Mouse (Mus musculus) heart, adult 2 months (tissue): ENCODE results near the gene Acvr1b. TPM values are rescaled to one million over a fixed set of nuclear protein-coding genes. Genes with fewer than 3 reads are reported as not detected.

ENCODE experiments used
- DNase-seq, 2 experiments: peaks; one replicate each; pipeline ENCODE4 v3.0.0; 2021
- H3K27ac ChIP-seq: fragments of 200-600 bp; 2 replicates; pipeline ENCODE4 v1.8.1; 2022
- H3K27me3 ChIP-seq: fragments of 200-500 bp; 2 replicates; pipeline ENCODE4 v1.6.1; 2012; ENCODE audit warnings: mild to moderate bottlenecking, low read length, inconsistent platforms, mixed read lengths; ENCODE audit not compliant: control insufficient read depth, insufficient read depth
- H3K36me3 ChIP-seq: fragments of 200-500 bp; 2 replicates; pipeline ENCODE4 v1.6.1; 2012; ENCODE audit warnings: low read length, inconsistent platforms; ENCODE audit not compliant: control insufficient read depth, insufficient read depth
- H3K4me1 ChIP-seq: fragments of 200-500 bp; 2 replicates; pipeline ENCODE4 v1.6.1; 2011; ENCODE audit warnings: low read length; ENCODE audit not compliant: control insufficient read depth, insufficient read depth
- H3K4me3 ChIP-seq: fragments of 200-600 bp; 2 replicates; pipeline ENCODE4 v1.8.1; 2022
- H3K79me2 ChIP-seq: fragments of 200-500 bp; replicated peaks from 2 replicates; pipeline ENCODE4 v1.6.1; 2012; ENCODE audit warnings: mild to moderate bottlenecking, inconsistent platforms, low read length, moderate library complexity, mixed read lengths; ENCODE audit not compliant: control insufficient read depth, insufficient read depth
- H3K9ac ChIP-seq: fragments of 200-500 bp; 2 replicates; pipeline ENCODE4 v1.6.1; 2012; ENCODE audit warnings: low read depth, mild to moderate bottlenecking, control low read depth, inconsistent platforms, low read length, mixed read lengths
- CTCF ChIP-seq: fragments of 200-600 bp; IDR thresholded peaks from 2 replicates; pipeline ENCODE4 v1.8.1; 2022; ENCODE audit warnings: antibody characterized with exemption, mild to moderate bottlenecking, moderate library complexity
- EP300 ChIP-seq: fragments of 200-500 bp; IDR thresholded peaks from 2 replicates; pipeline ENCODE4 v1.6.1; 2011; ENCODE audit warnings: low read depth, low read length, control low read depth; ENCODE audit not compliant: insufficient read depth
- POLR2A ChIP-seq: fragments of 200-500 bp; IDR thresholded peaks from 2 replicates; pipeline ENCODE4 v1.6.1; 2011; ENCODE audit warnings: mild to moderate bottlenecking, low read depth, low read length, control low read depth; ENCODE audit not compliant: insufficient read depth
- WGBS: fragments of 180-500 bp; shearing (Covaris S2); methylation state at CpG from one replicate; pipeline ENCODE4 v1.1.7; 2018; 5-methylcytosine and 5-hydroxymethylcytosine counted together
- intact Hi-C: fragments of 180-260 bp; cut with DNase I; formaldehyde crosslinking; loops from one replicate; pipeline ENCODE4 v1.15.1; 2025
- polyA plus RNA-seq: library from polyadenylated mRNA; depleted of rRNA; stranded (reverse); fragments of >200 nt; gene quantifications from 2 replicates; pipeline ENCODE4 v1.2.3, GENCODE M21; 2012
- total RNA-seq, 2 experiments: library from RNA; stranded (reverse); gene quantifications; 2 replicates each; pipeline ENCODE4 v1.2.3; 2021

Acvr1b gene
- total and polyA plus RNA-seq, 3 experiments = 9.9 to 15.3 (median 12.3) TPM

DNA sequence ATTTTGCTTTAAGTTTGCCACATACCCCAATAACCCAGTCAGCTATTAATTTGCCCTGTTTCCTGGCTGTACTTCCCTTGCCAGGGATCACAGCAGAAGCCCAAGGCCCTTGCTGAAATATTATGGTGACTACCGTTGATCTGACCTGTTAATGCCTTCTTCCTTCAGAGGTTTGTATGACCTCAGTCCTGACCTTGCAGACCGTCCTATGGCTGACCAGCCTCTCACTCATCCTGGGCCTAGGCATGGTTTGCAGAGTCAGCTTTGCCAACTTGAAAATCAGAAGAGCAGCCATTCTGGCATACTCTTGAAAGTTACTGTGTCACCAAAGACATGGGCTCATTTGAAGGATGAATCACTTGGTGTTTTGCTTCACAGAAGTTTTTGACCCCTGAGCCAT, 41.3 kb downstream of the Acvr1b start:
- TF ChIP-seq CTCF = no peak
- no peak for TF ChIP-seq POLR2A
- no peak for TF ChIP-seq EP300
- WGBS = 69% methylated on average over 2 of the region's 2 CpGs
- peaks cover 4% of the 10 kb centered on the region; the same call in 1 of the 2 replicates for H3K4me1 ChIP-seq
- H3K79me2 ChIP-seq = no peaks in the 10 kb centered on the region
- no peak for DNase-seq
- no peak overlapping the region for H3K27ac ChIP-seq
- H3K27me3 ChIP-seq = no peaks in the 10 kb centered on the region
- intact Hi-C loops = no loop called here
- H3K4me3 ChIP-seq = no peak overlapping the region
- no peaks in the 10 kb centered on the region for H3K36me3 ChIP-seq
- H3K9ac ChIP-seq = no peak overlapping the region

- 81% methylated on average over 4 of the region's 4 CpGs for WGBS
- peaks cover 4% of the 10 kb centered on the region; the same call in 1 of the 2 replicates for H3K4me1 ChIP-seq
- DNase-seq = no peak
- intact Hi-C loops = no loop called here
- no peak overlapping the region for H3K4me3 ChIP-seq
- TF ChIP-seq POLR2A = no peak
- TF ChIP-seq EP300 = no peak
- TF ChIP-seq CTCF = no peak
- H3K9ac ChIP-seq = no peak overlapping the region
- H3K27ac ChIP-seq = no peak overlapping the region
- no peaks in the 10 kb centered on the region for H3K36me3 ChIP-seq
- no peaks in the 10 kb centered on the region for H3K79me2 ChIP-seq
- H3K27me3 ChIP-seq = no peaks in the 10 kb centered on the region
Observed at GRCm38 (mm10) chr15:101216036-101216435, 42.2 kb downstream of the Acvr1b start.

DNA sequence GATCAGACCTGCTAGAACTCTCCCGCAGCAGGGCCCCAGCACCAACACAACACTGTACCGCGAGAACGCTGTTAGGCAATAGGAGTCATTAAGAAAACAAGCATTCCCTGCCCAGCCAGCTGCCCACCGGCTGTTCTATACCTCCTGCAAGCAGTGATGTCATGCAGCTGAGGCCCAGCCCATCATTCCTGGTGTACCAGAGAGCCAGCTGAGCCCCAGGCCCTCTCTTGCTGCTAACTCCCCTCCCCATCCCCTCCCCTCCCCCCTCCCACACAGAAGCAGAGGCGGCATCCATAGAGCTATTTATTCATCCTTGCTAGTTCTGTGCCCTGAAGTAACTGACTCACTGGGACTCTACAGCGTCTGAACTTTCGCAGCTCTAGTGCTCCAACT, 47.0 kb downstream of the Acvr1b start:
- TF ChIP-seq CTCF (no peak), EP300 (no peak), POLR2A (no peak)
- intact Hi-C loops = loop anchor here (1.0 to 5.0 kb wide), 2 partner anchors 16 to 61 kb away; partner anchors contain the start of gene Atg101
- H3K27me3 ChIP-seq = no peaks in the 10 kb centered on the region
- H3K9ac ChIP-seq = no peak overlapping the region
- 44% methylated on average over 8 of the region's 8 CpGs for WGBS
- H3K4me1 ChIP-seq = peaks cover 1% of the 10 kb centered on the region
- H3K36me3 ChIP-seq = 0 out of 2 replicates have a peak, but pooled peaks cover 2% of the 10 kb centered on the region
- no peaks in the 10 kb centered on the region for H3K79me2 ChIP-seq
- H3K4me3 ChIP-seq = no peak overlapping the region
- DNase-seq = no peak
- H3K27ac ChIP-seq = no peak overlapping the region

- TF ChIP-seq POLR2A (no peak), EP300 (peak; percentile 78; the same call in 1 of the 2 replicates)
- Histone ChIP-seq H3K36me3 (0 out of 2 replicates have a peak, but pooled peaks cover 4% of the 10 kb centered on the region), H3K79me2 (no peaks in the 10 kb centered on the region), H3K4me1 (peaks cover 1% of the 10 kb centered on the region), H3K9ac (no peak overlapping the region), H3K27me3 (no peaks in the 10 kb centered on the region), H3K27ac (no peak overlapping the region), H3K4me3 (no peak overlapping the region)
- peak; percentile 86 to 92 for DNase-seq
- intact Hi-C loops = loop anchor here (1.0 to 5.0 kb wide), 3 partner anchors 16 to 94 kb away; partner anchors contain the start of gene Atg101
- WGBS = 16% methylated on average over 14 of the region's 14 CpGs
Observed at GRCm38 (mm10) chr15:101221298-101222104, 47.6 kb downstream of the Acvr1b start.

DNA sequence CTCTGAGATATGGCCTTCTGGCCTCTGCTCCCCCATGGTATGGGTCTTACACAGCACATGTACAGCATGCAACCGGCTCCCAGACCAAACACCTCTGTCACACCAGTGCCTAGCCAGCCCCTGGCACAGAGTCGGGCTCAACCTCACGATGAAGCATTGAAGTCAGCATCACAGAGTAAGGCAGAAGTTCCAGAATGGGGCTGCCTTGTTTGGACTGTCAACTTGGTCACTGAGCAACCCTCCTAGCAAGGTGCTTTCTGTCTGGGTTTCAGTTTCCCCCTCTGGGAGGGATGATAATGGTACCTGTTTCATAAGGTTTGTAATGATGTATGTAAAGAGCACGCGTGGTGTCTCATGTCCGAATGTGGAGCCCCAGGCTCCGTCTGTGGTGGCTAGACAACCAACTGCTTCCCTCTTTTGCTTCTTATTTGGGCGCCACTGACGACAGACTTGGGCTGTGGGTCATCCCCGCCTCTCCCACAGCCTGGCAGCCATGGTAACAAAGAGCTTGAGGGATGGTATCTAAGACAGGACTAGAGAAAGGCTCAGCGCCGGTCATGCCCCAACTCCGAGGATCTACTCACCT, 49.1 kb downstream of the Acvr1b start:
- Histone ChIP-seq H3K36me3 (peaks cover 7% of the 10 kb centered on the region; the same call in 1 of the 2 replicates), H3K4me3 (no peak overlapping the region), H3K27me3 (no peaks in the 10 kb centered on the region), H3K4me1 (peaks cover 5% of the 10 kb centered on the region), H3K9ac (no peak overlapping the region), H3K27ac (no peak overlapping the region), H3K79me2 (no peaks in the 10 kb centered on the region)
- TF ChIP-seq EP300 (no peak), CTCF (no peak), POLR2A (no peak)
- peak in 1 of 2 experiments; percentile 39 for DNase-seq
- intact Hi-C loops = loop anchor here (1.0 to 5.0 kb wide), 2 partner anchors 59 to 92 kb away; partner anchors contain the start of gene Atg101
- WGBS = 71% methylated on average over 13 of the region's 13 CpGs
